Mouse (Mus musculus) urinary bladder, postnatal 10 days (tissue): ENCODE results near the gene Glud1.

Source experiments
- DNase-seq: peaks from one replicate; pipeline ENCODE4 v3.0.0; 2022; ENCODE audit warnings: low spot score

The Glud1 gene

GRCm38 (mm10) chr14:34310234-34310965 lies at the start of gene Glud1, which contains the start of gene Shld2:
Gene Glud1, plus strand, starts transcription at chr14:34310727.
Gene Shld2, minus strand, starts transcription at chr14:34310493.
- peak; percentile 88 for DNase-seq

GRCm38 (mm10) chr14:34268046-34268445 lies 42.5 kb upstream of the Glud1 start:
- no peak for DNase-seq

- no peak for DNase-seq
These were observed 37.2 kb upstream of the Glud1 start for GRCm38 (mm10) chr14:34273280-34273679.

DNA sequence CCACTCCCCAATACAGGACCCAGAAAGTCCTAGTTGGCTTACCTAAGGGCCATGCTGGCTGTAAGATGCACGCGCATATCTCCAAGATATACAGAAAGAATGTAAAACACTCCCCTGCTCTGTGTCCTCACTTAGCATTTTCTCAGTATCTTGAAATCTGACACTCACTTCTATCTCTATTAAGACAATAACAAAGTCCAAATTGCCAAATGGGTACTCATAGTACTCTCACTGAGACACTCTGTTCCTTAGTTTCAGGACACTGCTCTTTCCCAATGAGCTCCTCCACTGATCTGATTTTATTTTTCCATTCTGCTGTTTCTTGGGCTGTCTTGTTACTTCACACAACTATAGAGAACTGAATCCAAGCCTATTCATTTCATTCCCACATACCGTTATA lies 36.4 kb upstream of the Glud1 start:
- no peak for DNase-seq

- no peak for DNase-seq
These were observed 35.3 kb upstream of the Glud1 start for GRCm38 (mm10) chr14:34275225-34275624.

DNA sequence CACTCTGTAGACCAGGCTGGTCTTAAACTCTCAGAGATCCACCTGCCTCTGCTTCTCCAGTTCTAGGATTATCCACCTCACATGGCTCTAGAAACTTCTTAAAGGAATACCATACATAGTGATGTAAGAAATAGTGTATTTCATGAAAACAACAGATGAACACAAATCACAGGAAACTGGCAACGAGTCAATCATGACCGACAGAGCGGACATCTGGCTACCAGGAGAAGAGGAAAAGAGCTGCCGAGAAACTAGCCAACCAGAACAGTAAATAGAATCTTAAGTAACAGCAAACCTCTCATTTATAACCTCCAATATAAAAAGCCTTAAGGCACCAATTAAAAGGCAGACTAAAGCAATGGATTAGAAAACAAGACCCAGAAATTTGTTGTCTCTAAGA lies 30.8 kb upstream of the Glud1 start:
- DNase-seq: no peak

DNA sequence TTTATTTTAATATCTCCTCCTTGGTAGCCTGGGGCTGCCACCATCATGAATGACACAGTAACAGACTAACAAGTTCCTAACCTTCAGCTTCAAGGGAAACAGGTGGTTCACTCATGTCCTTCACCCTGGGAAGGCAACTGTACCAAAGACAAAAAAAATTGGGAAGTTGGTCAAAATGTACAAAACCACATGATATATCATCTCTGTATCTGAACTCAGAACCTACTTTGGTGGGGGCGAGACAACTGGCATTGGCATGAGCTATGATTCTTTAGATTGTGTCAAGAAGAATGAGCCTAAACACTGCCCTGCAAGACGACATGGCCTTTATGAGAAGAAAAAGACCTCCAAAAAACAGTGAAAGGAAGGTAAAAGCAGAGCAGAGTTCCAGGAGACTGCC lies 29.7 kb upstream of the Glud1 start:
- DNase-seq: no peak

- no peak for DNase-seq
These were observed 28.7 kb upstream of the Glud1 start for GRCm38 (mm10) chr14:34281736-34282269.

DNA sequence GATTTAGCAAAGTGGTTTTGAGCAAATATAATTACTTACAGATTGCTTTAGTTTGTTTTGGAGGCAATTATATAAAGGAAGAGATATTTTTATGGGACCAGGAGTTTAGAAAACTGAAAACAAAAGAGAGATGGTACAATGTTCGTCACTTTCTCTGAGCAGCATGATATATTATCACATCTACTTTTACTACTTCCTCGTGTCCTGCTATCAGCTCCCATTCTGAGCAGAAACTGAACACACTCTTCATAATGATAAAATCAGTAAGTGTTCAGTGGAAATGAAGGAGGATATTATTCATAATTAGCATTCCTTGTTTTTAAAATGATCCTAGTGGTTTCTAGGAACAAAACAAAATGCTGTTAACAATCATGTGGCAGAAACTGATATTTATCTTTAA lies 22.1 kb upstream of the Glud1 start:
- DNase-seq: no peak

GRCm38 (mm10) chr14:34289259-34290015 lies 21.1 kb upstream of the Glud1 start:
- DNase-seq: no peak

GRCm38 (mm10) chr14:34290229-34290628 lies 20.3 kb upstream of the Glud1 start:
- DNase-seq: no peak

DNA sequence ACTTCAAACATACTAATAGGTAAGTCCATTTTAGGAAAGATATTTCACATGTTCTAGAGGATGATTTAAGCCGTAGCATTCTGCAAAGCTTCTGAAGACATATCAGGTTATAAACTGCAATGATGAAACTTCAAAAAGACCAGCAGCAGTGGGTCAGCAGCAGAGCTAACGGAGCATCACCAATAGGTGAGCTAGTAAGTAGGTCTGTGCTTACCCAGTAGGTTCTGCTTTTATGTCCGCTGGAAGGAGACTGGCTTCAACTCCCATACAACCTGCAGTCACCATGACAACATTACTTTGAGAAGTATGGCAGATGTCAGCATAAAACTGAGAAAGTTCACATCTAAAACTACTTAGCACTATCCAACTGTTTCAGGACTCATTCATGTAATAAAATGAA lies 16.9 kb upstream of the Glud1 start:
- DNase-seq: no peak

DNA sequence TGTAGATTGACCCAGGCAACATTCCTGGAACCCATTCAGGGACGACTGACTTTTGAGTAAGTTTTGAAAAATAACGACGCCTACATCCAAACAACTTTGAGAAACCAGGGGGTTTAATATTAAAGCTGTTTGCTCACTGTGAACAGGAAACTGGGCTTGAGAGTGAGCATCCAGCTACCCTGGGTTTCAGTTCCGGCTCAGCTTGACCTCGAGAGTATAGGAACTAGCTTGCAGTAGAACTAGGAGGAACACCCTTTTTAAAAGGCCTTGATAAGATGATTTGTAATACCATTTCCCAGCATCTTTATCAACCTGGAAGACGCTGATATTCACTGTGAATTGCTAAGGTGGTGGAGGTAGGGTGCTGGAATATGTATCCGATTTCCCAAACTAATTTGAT lies 14.2 kb upstream of the Glud1 start:
- no peak for DNase-seq

DNA sequence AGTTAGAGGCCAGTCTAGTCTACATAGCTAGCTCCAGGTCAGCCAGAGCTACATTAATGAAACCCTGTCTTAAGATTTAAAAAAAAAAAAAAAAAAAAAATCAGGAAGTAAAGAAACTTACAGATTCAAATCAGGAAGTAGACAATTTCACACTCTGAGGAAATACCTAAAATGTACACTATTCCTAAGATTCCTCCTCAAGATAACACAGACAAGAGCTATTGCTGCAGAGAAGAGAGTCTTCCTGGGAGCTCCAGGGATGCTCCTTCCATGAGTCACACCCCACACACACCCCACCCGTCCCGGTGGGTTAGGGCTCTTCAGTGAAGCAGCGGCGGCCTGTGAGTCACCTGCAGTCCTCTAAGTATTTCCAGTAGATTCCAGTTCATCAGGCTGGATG lies 13.5 kb upstream of the Glud1 start:
- DNase-seq: no peak

DNA sequence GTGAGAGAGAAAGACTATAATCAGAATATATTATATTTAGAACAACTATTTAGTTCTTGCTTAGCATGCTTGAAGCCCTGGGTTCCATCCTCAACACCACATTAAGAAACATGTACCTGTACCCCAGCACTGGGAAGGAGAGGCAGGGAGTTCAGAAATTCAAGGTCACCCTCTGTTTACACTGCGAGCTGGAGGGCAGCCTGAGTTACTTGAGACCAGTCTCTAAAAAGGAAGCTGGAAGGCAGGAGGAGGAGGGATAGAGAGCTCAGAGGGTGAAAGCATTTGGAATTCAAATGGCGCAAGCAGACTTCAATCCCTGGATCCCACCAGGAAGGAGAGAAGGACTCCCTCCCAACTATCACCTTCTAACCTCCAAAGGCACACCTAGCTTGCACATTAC lies 12.9 kb upstream of the Glud1 start:
- DNase-seq: no peak

GRCm38 (mm10) chr14:34298871-34299700 lies 11.4 kb upstream of the Glud1 start:
- DNase-seq: no peak

- no peak for DNase-seq
These were observed 7.8 kb upstream of the Glud1 start for GRCm38 (mm10) chr14:34302681-34303242.

GRCm38 (mm10) chr14:34303265-34303680 lies 7.3 kb upstream of the Glud1 start:
- no peak for DNase-seq

DNA sequence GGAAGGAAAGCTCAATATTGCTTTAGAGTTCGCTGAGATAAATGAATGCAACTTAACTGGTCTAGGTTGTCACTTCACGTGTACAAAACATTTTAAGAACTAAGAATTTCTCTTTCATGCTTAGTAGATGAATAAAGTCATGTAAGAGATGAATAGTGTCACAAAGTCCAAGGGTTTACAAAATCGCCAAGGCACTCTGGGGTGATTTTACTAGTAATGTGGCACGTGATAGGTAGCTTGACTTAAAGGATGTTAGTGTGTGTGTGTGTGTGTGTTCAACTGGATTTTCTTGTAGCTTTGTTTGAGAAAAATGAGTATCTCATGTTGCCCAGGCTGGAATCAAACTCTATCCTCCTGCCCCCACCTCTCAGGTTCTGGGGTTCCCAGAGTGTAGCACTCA lies 1.3 kb upstream of the Glud1 start:
- no peak for DNase-seq

DNA sequence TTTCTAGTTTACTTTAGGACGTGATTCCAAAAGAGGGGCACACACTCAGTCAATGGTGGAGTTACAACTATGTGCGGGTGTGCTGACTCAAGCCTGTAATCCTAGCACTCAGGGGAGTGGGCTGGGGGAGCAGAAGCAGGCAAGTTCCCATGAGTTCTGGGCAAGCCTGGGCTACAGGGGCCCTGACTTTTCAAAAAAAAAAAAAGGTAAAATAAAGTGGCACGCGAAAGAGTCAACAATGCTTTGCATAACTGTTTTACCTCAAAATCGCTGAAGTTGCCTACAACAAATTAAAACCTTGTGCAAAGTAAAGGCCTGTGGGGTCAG lies 657 bp upstream of the Glud1 start:
- DNase-seq: no peak

GRCm38 (mm10) chr14:34311021-34311631 lies 599 bp downstream of the Glud1 start:
- DNase-seq: no peak

- DNase-seq: no peak
These were observed 1.2 kb downstream of the Glud1 start for GRCm38 (mm10) chr14:34311691-34312090.
